Mouse (Mus musculus) gonadal fat pad, adult 2 months (tissue): ENCODE measurements around the gene Cpvl. TPM values are rescaled to one million over a fixed set of nuclear protein-coding genes. Genes with fewer than 3 reads are reported as not detected.
A peak's percentile ranks its signal among the peaks of the same experiment; 100 is the strongest.

Source experiments
- DNase-seq: peaks from one replicate; pipeline ENCODE4 v3.0.0-alpha.2; 2012; ENCODE audit warnings: low read depth
- polyA plus RNA-seq: library from polyadenylated mRNA; depleted of rRNA; stranded (reverse); fragments of >200 nt; gene quantifications from 2 replicates; pipeline ENCODE4 v1.2.3, GENCODE M21; 2012; rRNA removed

The Cpvl gene
- 0.08 TPM in 1 of 2 replicates, not detected in the other for polyA plus RNA-seq

DNA sequence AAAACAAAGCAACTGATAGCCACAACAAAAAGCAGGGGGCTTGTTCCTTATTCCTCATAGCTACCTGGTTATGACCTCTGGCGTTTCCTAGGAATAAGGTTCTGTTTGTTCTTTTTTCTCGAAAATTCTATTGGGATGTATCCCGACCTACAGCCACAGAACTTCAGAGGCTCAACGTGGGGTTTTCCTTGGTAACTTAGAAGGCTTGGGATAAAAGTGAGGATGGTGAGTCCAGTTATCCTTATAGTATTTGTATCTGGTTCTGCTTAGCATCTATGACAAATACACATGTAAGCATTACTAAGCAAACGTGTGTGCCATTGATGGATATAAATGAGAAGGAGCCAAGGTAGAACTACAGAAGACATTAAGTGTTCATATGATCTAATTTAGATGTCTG is at the start of gene Cpvl:
Gene Cpvl (minus strand): TSS at position 101 of the 400 bp plus-strand sequence.
- DNase-seq, result no peak

DNA sequence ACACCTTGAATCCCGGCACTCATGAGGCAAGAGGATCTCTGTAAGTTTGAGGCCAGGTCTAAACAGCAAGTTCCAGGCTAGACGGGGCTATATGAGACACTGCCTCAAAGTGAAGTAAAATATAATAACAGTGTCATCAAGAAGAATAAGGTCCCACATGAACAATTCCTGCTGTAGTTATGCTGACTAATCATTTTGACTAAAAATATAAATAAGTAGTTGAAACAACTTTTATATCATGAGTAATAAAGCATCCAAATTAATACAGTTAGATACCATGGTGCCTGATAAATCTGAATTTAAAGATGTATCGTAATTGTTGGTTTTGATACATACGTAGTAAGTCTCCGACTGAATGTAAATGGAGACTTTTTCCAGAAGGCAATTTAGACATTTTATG is 45.4 kb upstream of the Cpvl start:
- no peak for DNase-seq

DNA sequence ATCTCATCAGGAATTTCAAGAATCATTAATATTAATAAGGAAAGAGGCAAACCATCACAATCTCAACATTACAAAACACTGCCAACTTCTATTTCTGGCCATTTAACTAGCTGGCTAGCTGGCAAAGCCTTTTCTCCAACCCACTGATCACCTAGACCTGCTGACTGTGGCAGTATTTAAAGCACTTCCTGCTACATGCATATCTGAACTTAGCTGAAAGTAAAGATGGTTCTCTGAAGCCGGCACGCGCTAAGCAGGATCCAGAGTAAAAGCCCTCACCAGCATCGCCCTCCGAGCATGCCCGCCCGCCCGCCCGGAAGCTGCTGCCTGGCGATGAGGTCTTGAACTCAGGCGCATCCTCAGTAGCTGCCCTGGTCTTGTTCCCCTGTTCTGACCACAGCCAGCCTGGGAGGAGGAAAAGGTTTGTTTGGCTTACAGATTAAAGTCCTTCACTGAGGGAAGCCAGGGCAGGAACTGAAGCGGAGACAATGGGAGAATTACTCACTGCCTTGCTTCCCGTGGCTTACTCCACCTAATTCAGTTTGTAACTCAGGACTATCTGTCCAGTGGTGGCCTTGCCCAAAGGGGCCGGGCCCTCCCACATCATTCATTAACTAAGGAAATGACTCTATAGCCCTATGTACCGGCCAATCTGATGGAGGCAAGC is 42.8 kb upstream of the Cpvl start:
- DNase-seq, result no peak

DNA sequence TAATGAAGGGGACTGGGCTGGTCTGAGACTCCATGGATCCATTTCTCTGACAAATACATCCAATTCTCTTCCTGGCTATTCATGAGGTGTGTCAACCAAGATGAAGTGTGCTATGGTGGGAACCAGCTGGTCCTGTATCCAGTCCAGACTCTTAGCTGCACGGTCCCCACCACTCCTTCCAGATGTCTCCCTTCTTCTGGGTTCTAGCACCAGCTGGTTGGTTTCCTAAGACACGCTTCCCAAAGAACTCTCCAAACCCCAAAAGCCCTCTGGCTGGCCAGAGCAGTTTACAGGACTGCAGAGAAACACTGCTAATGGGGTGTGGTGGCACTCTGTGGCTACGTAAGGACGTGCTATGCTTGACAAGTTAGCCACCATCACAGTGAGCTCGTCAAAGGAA is 40.4 kb upstream of the Cpvl start:
- DNase-seq, result no peak

DNA sequence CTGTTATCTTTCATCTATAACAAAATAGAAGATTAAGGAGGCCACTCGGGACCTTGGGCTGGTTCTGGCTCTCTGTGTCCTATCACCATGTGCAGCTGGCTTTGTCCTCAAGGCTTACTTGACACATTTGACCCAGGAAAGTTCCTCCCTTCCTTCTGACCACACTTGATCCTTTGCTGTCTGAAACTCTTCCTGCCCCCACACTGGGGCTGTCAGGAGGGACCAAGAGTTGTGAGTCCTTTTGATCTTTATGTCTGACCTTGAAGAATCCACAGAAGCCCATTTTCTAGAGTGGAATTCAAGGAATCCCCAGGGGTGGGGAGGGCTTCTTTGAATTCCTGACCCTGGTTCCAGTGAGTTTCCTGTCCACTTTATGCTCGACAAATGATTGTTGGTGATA is 39.6 kb upstream of the Cpvl start:
- no peak for DNase-seq

DNA sequence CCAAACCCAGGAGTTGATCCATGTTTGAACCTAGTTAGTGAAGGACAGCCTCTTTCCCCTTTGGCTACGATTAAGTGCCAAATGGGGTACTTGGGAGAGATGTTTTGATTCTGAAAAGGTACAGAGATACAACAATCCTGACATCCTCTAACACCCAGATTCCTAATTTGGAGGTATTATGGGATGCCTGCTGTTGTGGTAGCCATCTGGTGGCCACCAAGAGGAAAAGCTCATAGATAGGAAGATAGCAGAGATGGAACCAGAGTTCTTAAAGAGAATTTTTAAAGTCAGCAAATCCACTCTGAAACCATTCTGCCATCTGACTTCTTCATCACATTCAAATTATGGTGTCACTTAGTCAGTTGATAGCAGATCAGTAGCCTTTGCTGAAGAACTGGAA is 33.7 kb upstream of the Cpvl start:
- DNase-seq, result no peak

DNA sequence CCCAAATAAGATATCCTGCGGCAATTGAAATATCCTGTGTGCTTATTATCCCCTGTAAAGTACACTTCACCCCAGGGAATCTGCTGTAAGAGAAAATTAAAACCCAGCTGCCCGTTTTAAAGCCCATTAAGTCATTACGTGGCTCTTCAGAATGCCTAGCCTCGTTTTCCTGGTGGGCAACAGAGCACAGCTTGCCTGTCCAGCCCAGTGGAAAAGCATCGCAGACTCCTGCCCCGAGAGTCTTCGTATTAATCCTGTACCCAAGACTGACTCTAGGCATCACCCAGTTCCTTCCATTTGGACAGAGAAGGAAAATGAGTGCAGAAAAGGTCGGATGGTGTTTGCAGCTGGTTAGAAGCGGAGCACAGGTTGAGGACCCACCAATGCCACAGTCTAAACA is 31.9 kb upstream of the Cpvl start:
- DNase-seq, result no peak

DNA sequence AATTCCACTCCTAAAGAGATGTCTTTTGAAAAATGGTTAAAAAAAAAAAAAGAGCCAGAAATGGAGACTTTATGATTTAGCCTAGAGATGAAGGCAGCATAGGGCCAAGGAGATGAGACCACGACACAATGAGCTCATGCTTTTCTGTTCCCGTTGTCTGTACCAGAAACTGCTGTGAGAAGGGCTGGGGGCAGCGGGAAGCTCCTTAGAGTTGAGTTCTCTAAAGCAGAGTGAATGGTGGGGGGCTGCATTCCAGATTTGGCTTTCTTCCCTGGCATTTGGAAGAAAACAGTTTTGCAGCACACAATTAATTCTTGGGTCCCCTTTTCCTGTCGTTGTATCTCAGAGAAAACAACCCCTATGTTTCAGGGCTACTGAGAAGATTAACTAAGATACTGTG is 30.8 kb upstream of the Cpvl start:
- DNase-seq, result no peak

DNA sequence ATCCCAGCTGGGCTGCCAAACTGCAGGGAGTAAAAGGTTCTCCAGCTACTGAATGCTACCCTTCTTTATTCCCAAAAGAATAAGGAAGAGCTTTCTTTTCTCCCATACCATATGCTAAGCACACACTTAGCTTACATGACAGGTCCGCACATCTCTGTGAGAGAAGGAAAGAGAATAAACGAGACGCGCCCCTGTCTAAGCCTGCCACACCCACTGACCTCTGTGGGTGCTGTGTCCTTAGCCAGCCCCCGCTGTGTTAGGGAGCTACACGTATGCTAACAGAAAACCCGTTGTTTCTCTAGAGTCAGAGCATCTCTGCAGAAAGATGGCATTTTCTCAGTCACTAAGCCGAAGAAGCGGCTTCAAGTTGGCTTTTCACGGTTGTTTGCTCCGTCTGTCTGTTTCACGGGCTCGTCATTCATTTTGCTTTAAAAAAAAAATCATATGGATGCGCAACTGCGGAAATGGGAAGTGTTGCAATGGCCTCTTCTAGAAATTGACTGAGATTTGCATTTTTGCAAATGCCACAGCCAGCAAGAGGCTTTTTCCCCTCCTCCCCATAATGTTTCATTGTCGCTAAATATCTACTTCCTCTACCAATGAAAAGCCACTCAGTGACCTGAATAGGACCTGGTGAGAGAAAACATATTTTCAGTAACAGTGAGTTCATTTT is 30.1 kb upstream of the Cpvl start:
- no peak for DNase-seq

DNA sequence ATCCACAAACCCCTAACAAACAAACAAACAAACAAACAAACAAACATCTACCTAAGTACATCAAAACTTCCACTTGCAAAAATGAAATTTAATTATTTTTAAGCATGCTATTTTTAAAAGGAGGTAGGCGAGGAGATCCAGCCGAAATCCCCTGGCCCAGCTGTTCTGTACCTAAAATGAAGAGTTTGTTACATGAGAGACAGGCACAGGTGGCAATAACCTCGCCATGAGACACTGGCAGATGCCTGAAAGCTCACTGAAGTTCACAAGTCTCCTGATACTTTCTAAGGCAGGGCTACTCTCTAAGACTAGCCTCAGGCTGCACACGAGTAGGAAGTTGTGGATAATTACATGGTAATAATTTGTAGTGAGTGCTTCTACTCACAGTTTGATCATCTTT is 26.8 kb upstream of the Cpvl start:
- no peak for DNase-seq

DNA sequence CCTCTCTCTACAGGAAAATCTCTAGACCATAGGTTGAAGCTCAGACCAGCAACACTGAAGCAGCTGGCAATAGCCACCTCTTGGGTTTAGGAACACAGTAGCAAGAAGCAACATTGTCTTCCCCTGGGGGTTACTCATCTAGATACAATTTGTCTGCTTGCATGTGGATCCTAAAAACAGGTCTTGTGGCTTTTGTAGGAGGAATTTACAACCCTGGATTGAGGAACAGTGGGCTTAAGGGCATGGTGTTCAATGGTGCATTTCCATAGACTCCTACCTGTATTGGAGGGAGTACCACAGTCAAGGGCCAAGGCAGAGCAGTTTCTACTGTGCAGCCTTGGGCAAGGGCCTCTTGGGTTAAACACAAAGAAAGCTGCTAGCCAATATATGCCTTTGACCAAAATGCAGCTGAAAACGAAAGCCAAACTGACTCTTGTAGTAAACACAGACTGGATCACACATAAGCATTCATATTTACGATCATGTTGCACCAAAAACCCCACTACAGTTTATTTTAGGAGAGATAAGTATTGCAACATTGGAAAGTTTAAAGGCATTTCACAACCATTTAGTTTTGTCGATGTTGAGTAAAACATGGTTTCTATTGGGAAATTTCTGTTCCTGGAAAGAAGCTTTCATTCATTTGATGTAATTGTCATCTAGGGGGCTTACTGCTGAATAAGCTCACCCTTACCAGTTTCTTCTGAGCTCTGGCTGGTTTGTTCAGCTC is 17.9 kb upstream of the Cpvl start:
- DNase-seq, result peak; percentile 55

DNA sequence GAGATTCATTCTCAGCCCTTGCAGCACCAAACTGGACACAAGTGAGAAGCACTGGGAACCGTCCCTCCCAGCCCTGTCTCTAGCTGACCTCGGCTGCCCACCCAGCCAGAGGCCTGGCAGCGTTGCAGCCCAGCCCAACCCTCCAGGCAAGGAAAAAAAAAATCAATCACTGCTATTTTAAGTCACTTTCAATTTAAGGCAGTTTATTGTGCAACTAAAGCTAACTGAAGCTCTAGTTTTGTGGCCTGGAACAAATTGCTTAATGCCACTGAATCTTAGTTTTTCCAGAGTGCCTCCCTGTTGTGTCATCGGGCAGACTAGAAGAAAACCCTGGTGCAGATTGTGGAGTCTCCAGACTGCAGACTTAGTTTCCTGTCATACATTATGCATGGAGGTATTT is 17.0 kb upstream of the Cpvl start:
- DNase-seq, result peak; percentile 38

DNA sequence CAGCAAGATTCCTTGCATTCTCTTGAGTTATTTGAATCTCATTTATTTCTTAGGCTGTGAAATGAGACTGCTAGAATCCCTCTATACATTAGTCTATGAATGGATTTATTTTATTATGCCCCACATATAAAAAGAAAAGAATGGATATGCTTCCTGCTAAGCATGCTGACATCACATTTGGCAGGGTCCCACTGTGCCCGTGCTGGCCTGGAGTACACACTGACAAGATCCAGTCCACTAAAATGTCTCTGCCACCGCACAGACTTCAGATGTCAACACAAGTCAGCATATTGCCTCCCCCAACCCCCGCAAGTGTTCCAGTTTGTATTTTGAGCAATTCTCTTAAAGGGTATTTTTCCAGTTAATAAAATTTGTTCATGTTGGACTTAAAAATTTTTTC is 13.9 kb upstream of the Cpvl start:
- DNase-seq, result no peak

DNA sequence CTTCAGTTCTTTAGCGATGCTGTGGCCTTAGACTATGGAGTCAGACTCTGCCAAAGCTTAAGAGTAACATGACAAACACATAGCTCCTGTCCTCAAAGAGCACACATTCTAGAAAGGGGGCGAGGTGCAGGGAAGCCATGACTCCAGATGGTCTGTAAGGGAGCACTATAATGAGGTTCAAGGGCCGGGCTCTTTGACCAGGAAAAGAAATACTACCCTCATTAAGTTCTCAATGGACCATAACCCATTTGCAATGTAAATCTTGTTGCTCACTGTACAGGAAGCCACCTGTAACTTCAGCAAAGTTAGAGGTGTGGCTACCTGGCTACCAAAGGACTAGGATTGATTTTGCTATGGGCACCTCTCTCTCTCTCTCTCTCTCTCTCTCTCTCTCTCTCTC is 8.8 kb upstream of the Cpvl start:
- no peak for DNase-seq

DNA sequence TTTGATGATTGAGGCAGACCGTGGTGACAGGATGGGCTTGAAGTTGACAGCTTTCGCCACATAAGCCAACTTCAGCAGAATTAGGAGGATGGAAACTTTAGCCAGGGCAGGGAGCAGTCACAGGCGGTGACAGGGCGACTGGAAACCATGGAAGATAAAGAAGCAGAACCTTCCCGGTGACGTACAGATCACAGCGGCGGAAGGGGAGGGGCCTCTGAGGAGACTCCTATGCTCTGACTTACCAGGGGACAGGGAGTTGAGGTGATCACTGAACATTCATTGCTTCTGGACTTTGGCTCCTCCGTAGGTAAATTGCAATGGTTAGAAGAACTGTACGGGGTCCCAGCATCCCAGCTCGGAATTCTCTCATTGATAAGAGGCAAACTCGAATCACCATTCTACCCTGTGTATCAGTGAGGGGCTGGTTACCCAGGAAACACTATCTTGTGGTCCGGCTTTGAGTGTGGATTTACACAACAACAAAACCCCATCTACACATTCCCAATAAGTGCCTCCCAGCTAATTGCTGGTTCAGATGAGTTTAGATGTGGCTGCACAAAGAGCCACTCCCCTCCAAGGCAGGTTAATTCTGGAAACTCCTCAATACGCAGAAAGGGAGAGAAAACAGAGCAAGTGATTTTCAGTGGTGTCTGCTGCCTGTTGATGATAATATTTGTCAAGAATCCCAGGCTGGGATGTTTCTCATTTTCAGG is 8.0 kb upstream of the Cpvl start:
- no peak for DNase-seq

DNA sequence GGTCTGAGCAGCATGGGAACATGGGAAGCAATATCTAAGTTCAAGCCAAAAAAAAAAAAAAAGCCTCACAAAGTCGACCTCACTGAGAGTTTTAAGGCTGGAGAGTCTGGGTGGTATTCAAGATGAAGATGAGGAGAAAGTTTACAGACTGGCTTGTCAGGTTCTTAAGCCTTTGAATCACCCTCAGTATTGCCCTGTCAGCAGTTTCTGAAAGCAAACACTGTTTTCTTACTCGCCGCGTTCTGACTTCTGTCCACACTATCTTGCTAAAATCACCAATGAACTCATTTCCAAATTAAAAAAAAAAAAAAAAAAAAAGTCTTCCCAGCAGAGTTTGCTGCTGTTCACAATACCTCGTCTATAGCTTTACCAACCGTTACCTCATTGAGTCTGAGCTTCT is 5.3 kb upstream of the Cpvl start:
- no peak for DNase-seq

DNA sequence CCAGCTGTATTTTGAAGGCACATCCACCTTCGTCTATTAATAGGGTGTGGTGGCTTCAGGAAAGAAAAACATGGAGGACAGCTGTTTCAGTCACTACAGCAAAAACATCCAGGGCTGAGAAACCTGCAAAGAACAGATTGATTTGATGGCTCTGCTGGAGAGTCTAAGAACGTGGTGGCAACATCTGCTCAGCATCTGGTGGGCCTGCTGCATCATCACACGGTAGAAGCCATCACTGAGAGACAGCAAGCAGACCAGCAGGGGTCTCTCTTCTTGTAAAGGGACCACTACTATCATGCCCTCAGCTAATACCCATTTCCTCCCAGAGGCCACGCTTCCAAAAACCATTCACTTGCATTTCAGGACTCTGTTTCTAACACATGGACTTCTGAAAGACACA is 4.1 kb upstream of the Cpvl start:
- DNase-seq, result no peak

DNA sequence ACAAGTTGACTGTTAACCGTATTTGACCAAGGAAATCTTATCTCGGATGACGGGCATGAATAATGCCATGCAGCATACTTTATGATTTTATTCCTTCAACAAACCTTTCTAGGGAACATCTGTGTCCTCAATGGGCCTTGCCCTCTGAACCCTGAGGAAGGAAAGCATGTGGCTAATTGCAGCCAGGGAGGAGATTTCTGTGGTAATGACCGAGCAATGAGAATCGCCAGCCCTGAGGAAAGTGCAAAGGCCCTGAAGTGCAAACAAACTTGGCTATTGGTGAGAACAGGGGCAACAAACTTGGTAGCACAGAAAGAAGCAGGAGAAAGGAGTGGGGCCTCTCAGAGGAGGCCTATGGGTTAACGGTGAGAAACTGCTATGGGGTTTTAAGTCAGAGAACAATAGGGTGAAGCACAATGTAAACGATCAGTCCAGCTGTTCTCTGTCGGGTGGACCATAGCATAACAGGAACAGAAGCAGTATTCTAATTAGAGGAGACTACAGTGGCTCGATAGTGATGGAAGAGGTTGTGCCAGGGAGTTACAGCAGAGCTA is 3.7 kb upstream of the Cpvl start:
- DNase-seq, result no peak

DNA sequence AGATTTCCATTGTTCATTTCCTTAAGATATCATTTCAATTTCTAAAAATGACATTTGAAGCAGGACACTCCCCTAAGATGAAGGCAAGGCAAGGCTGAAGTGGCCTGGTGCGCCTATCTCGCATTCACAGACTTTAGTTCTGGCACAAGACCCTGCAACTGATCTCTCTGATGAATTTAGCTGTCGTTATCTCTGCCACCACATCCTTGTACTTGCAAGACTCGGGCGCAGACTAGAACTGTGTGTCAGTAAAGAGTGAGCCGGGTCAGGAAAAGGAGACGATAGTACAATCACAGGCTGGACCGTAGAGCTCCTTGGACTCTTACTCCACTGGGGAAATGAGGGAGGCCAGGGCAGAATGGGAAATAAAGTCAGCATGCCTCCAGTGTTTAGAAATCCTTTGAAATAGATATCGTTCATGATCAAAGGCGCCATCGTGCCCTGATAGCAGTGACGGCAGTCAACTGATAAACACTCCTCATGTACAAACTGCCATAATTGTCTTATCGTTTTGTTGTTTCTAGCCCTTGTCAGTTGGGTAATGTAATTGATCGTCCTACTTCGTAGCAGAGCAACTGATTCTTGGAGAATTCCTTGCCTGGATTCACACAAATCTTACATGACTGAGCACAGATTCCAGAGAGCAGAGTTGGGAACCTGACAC is 2.5 kb upstream of the Cpvl start:
- DNase-seq, result no peak

DNA sequence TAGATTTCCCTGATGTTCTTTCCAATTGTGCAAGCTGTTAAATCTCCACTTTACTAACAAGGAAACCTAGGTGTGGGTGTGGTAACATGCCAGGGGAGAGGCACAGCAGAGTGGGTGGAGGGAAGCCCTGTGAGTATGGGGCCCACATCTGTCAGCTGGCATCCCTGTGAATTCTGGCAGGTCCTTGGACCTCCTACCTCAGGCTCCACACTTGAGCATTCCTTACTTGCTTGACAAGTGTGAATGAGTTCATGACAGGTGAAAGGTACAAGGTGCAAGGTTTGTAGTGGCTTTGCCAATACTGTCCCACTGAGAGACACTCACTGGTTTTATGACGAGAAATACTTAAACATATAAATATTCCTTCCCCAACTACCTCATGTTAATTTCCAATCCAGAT is 4.4 kb downstream of the Cpvl start:
- no peak for DNase-seq

DNA sequence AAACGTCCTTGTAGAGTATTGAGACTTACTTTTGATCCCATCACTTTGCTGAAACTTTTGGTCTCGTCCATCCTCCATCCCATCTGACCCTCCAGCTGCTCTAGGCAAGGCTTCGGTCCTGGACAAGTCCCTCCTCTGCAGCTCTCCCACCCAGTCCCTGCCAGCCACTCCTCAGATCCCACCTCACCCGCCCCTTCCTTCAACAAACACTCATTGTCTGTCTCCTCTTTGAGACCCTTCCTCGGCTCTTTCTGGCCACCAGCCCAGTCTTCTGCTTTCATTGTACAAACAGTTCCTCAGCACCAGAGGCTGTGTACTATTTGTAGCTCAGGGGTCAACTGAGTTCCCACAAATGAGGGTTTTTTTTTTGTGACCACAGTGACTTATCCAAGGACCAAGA is 5.0 kb downstream of the Cpvl start:
- DNase-seq, result no peak
